Mouse (Mus musculus) bone marrow macrophage, adult 2 months (primary cell): ENCODE measurements at regions not wholly inside any gene's neighbourhood (a gene's known extent, or its start where the extent isn't known, plus 50 kb on each side); places are given as distances from the start of the nearest gene placed in this dataset.

Experiments used
- H3K27ac ChIP-seq: 2 replicates; pipeline ENCODE4 v1.5.1; 2012; ENCODE audit warnings: low read depth, low read length; ENCODE audit not compliant: insufficient read depth
- H3K4me1 ChIP-seq: 2 replicates; pipeline ENCODE4 v1.6.1; 2012; ENCODE audit warnings: low read length; ENCODE audit not compliant: control insufficient read depth, insufficient read depth
- H3K4me3 ChIP-seq: 2 replicates; pipeline ENCODE4 v1.5.1; 2012; ENCODE audit warnings: mild to moderate bottlenecking, low read length, moderate library complexity; ENCODE audit not compliant: insufficient read depth
- CTCF ChIP-seq: IDR thresholded peaks from 2 replicates; pipeline ENCODE4 v1.5.1; 2012; ENCODE audit warnings: low read depth, mild to moderate bottlenecking, low read length, moderate library complexity
- POLR2A ChIP-seq: IDR thresholded peaks from 2 replicates; pipeline ENCODE4 v1.6.1; 2012; ENCODE audit warnings: mild to moderate bottlenecking, low read depth, low read length, borderline replicate concordance

DNA sequence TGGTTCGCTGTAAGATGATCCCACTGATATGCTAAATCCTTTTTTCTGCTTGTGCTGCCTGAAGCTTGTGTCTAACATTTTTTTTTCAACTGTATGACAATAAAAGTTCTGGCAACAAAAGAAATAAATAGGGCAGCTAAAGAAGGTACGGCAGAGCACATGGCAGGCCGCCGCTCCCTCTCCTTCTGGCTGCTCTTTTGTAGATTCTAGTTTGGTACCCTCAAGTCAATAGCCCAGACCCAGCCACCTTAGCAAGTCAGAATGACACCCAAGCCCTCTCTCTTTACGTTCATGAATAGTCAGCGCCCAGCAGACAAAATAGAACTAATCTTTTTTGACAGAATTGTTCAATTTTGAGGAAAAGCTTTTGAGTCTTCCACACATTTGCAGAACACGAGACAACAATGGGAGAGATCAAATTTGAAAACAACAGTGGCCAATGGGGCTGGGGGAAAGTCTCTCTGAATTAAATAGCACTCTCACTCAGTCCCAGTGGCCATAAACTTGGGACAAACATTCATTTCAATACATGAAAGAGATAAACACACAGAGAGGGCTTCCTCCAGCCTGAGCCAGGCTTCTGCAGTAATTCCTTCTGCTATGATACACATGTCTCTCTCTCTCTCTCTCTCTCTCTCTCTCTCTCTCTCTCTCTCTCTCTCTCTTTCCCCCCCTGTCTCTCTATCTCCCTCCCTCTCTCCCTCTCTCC is 180.0 kb upstream of the Otx2 start:
- Histone ChIP-seq H3K4me3 (no peak overlapping the region), H3K27ac (no peak overlapping the region), H3K4me1 (peaks cover 8% of the 10 kb centered on the region)
- TF ChIP-seq POLR2A (no peak), CTCF (no peak)

DNA sequence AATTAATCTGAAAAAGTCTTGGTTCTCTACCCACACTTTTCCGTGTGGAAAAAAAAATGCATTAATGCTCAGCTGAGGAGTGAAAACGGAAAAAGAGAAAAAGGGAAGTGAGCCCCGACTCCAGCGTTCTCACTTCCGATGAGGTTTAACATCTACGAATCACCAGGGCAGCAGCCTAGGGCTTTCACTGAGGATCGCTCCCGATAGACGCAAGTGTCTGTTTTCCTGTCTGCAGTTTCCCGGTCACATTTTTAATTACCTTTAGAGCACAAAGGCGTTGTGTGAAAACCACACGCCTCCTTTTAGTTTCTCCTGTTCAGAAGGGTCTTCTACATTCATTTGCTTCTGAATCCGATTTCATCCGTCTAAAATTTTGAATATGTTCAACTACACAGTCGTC is 179.2 kb upstream of the Otx2 start:
- H3K4me3 ChIP-seq = peak overlapping the region; percentile 53
- TF ChIP-seq POLR2A (no peak), CTCF (no peak)
- H3K4me1 ChIP-seq = peaks cover 8% of the 10 kb centered on the region
- H3K27ac ChIP-seq = peak overlapping the region; percentile 14; the same call in 1 of the 2 replicates

DNA sequence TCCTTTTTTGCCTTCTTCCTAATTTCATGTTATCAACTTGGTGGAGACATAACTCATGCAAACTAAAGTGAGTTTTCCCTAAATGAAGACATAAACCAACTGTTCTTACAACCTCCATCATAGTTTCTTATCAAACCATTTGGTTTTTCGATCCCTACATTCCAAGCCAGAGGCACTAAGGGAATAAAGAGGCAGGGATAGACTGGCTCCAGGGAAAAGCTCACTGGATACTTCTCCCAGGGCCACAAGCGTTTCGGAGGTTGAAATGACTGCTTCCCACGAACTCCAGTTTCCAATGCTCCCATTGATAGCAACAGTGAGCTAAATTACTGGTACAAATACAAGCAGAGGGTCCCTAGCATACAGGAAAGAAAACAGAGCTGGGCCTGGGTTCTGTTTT is 178.4 kb upstream of the Otx2 start:
- Histone ChIP-seq H3K4me1 (peaks cover 8% of the 10 kb centered on the region), H3K4me3 (no peak overlapping the region), H3K27ac (no peak overlapping the region)
- TF ChIP-seq CTCF = no peak
- TF ChIP-seq POLR2A = no peak

- no peaks in the 10 kb centered on the region for H3K4me1 ChIP-seq
- TF ChIP-seq POLR2A = no peak
- no peak for TF ChIP-seq CTCF
- H3K27ac ChIP-seq = no peak overlapping the region
- H3K4me3 ChIP-seq = no peak overlapping the region
These were observed 169.2 kb upstream of the Otx2 start for GRCm38 (mm10) chr14:48842861-48843260.

- no peak for TF ChIP-seq CTCF
- TF ChIP-seq POLR2A = no peak
- H3K4me3 ChIP-seq = no peak overlapping the region
- no peak overlapping the region for H3K27ac ChIP-seq
- no peaks in the 10 kb centered on the region for H3K4me1 ChIP-seq
These were observed 167.7 kb upstream of the Otx2 start for GRCm38 (mm10) chr14:48841278-48841677.

- Histone ChIP-seq H3K4me1 (no peaks in the 10 kb centered on the region), H3K4me3 (no peak overlapping the region), H3K27ac (no peak overlapping the region)
- TF ChIP-seq CTCF (no peak), POLR2A (no peak)
These were observed 163.6 kb upstream of the Otx2 start for GRCm38 (mm10) chr14:48837181-48837580.

DNA sequence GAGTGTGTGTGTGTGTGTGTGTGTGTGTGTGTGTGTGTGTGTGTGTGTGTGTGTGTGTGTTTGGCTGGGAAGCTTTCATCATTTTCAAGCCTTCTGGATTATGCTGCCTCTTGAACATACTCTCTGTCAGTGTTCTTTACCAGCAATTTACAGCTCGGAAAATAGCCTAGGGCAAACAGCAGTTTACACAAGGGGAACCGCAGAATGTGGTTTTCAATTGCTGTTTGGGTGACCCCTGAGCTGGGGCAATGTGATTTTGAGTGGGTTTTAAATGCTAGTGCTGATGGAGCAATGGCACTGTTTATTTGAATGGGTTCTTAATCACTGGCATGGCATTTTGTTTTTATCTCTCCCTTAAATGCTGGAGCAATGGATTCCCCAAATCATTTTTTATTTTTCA is 162.5 kb upstream of the Otx2 start:
- Histone ChIP-seq H3K4me3 (no peak overlapping the region), H3K27ac (no peak overlapping the region), H3K4me1 (no peaks in the 10 kb centered on the region)
- TF ChIP-seq CTCF (no peak), POLR2A (no peak)

DNA sequence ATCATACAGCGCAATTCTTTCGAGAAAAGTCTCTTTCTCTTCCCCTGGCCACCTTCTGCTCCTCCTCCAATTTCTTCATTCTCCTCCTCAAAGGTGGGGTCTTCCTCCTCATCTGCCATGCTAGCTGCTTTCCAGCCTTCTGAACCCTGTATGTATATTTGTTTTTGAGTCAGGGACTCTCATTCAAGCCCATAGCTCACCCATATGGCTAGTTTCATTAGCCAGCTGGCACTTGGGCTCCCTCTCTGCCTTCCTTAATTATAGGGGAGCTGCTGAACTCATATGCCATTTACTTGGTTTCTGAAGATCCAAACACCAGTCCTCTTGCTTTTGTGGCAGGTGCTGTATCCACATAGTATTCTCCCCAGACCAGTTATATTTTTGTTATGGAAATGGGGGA is 160.8 kb upstream of the Otx2 start:
- Histone ChIP-seq H3K4me1 (no peaks in the 10 kb centered on the region), H3K27ac (no peak overlapping the region), H3K4me3 (no peak overlapping the region)
- TF ChIP-seq POLR2A (no peak), CTCF (no peak)

DNA sequence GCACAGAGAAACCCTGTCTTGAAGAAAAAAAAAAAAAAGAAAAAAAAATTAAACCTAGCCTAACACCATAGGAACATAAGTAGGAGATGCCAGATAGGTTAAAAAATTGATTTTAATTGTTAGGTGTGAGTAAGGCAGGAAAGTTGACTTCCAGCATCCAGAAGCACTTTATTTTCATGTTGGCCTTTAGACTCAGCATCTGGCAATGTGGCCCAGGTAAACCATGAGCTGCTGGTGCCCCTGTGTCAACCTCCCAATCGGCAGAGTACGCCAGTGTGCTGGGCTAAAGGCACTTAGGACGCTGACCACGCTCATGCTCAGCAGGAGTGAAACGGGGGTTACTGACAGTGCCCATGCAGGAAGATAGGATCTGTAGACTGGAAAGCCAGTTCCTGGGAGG is 152.8 kb upstream of the Otx2 start:
- Histone ChIP-seq H3K27ac (no peak overlapping the region), H3K4me1 (no peaks in the 10 kb centered on the region), H3K4me3 (no peak overlapping the region)
- TF ChIP-seq POLR2A (no peak), CTCF (no peak)

- Histone ChIP-seq H3K27ac (no peak overlapping the region), H3K4me3 (no peak overlapping the region), H3K4me1 (no peaks in the 10 kb centered on the region)
- TF ChIP-seq POLR2A (no peak), CTCF (no peak)
These were observed 150.8 kb upstream of the Otx2 start for GRCm38 (mm10) chr14:48824375-48824774.

DNA sequence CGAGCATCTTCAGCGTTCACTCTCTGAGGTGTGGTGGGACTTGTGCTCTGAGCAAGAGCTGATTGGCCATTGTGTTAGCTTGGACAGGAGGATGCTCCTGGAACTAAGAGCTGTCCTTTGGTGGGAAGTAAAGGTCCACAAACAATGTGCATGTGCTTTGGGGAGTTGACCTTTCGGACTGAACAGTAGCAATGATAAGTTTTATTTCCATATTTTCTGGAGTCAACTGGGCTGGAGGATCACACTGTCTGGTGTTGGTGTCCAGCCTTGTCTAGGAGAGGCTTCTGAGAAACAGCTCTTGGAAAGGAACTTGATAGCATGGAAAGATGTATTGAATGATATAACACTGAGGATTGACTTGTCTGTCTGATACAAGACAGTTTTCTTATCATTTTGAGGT is 142.3 kb upstream of the Otx2 start:
- no peak overlapping the region for H3K27ac ChIP-seq
- H3K4me3 ChIP-seq = no peak overlapping the region
- H3K4me1 ChIP-seq = no peaks in the 10 kb centered on the region
- TF ChIP-seq CTCF = no peak
- TF ChIP-seq POLR2A = no peak
